ENCODE assay signal across 20 mouse cellular contexts in the genomic region with DNA sequence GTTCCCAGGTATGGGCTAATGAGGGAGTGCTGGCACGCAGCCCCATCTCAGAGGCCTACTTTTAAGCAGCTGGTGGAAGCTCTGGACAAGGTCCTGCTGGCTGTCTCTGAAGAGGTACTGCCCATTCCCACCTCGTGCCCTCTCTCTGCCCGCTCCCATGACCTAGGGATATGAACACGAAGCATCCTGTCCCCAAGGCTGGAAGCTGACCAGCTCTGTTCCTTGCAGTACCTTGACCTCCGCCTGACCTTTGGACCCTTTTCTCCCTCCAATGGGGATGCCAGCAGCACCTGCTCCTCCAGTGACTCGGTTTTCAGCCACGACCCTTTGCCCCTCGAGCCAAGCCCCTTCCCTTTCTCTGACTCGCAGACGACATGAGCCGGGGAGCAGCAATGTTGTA. TPM values are rescaled to one million over a fixed set of nuclear protein-coding genes. Genes with fewer than 3 reads are reported as not detected.
A peak's percentile ranks its signal among the peaks of the same experiment; 100 is the strongest.
DNase-seq lines count a peak whose midpoint lies in the region; TF ChIP-seq lines count a peak whose summit lies in the region.
"Had no signal": no experiment of that assay in that cellular context is flagged by ENCODE, and none has a peak within 500 bp of the region (broad histone marks: within the 10 kb centered on the region; RNA-seq: fewer than 3 reads in every experiment).

No protein-coding gene starts in this region.

- TF ChIP-seq CTCF in ES-Bruce4 (IDR thresholded peaks at IDR 0.05; ENCODE audit: low read depth, low read length): no peak

- no peaks in the 10 kb centered on the region for H3K27me3 ChIP-seq in ES-Bruce4 (ENCODE audit: control insufficient read depth, insufficient read depth, low read length, poor library complexity, severe bottlenecking)
- H3K27me3 ChIP-seq: forebrain, embryonic 15.5 days had no signal

- no peak overlapping the region for H3K27ac ChIP-seq in ES-Bruce4 (ENCODE audit: insufficient read depth, low read length)

- DNase-seq in kidney, adult 11 months: peak; percentile 70
- DNase-seq in kidney, postnatal 14 days: no peak
- peak; percentile 83 for DNase-seq in kidney, adult 9 months
- peak; percentile 28 to 43 for DNase-seq in kidney, postnatal 4 days
- DNase-seq in right cerebral cortex, postnatal 4 days: no peak
- no peak for DNase-seq in cerebellum, adult 11 months
- DNase-seq: B cell, adult 2 months; cerebellum, adult 8-10 months; heart, postnatal 14 days; liver; lung, postnatal 36 days; thymus, adult 18-20 months had no signal

- no peak overlapping the region for H3K4me3 ChIP-seq in ES-Bruce4 (ENCODE audit: low read depth, low read length)
- H3K4me3 ChIP-seq: forebrain, embryonic 15.5 days had no signal

- peaks cover 5% of the 10 kb centered on the region for H3K4me1 ChIP-seq in ES-Bruce4 (ENCODE audit: control insufficient read depth, insufficient read depth, low read length)

- TF ChIP-seq EP300 in ES-Bruce4 (IDR thresholded peaks at IDR 0.05; ENCODE audit: insufficient read depth, low read depth, low read length): no peak

- no peak for TF ChIP-seq POLR2A in ES-Bruce4 (IDR thresholded peaks at IDR 0.05; ENCODE audit: insufficient read depth, low read length)

- H3K9ac ChIP-seq in ES-Bruce4 (ENCODE audit: low read depth, poor library complexity, severe bottlenecking): peak overlapping the region; percentile 10; the same call in 1 of the 2 replicates
- H3K9ac ChIP-seq: forebrain, embryonic 15.5 days; hindbrain, embryonic 14.5 days had no signal

- no peaks in the 10 kb centered on the region for H3K36me3 ChIP-seq in ES-Bruce4 (ENCODE audit: control insufficient read depth, insufficient read depth, low read length, poor library complexity, severe bottlenecking)
- H3K36me3 ChIP-seq: forebrain, embryonic 15.5 days had no signal

- H3K9me3 ChIP-seq in ES-Bruce4 (replicated peaks; ENCODE audit: control insufficient read depth, insufficient read depth, low read length, poor library complexity, severe bottlenecking): no peaks in the 10 kb centered on the region
- H3K9me3 ChIP-seq: forebrain, embryonic 15.5 days had no signal

RNA-seq across cellular contexts. Expression of gene Fgfr4, which starts 15.4 kb away (rescaled TPM):
- 0.93 and 1.0 TPM in 2 replicates for polyA plus RNA-seq in ES-Bruce4 (2011; ENCODE audit: insufficient read depth, insufficient read length, low read depth, missing spikeins)

RNA-seq across cellular contexts. Expression of gene Gm17617, which starts 34.5 kb away (rescaled TPM):
- not detected in 2 replicates for polyA plus RNA-seq in ES-Bruce4 (2011; ENCODE audit: insufficient read depth, insufficient read length, low read depth, missing spikeins)
- polyA plus RNA-seq: embryonic facial prominence, embryonic 11.5 days; forebrain, embryonic 15.5 days; heart, embryonic 11.5 days; hindbrain, embryonic 14.5 days; intestine, embryonic 14.5 days; liver, embryonic 16.5 days; midbrain, embryonic 16.5 days had no signal

RNA-seq across cellular contexts. Expression of gene Nsd1, which starts 41.8 kb away (rescaled TPM):
- 162 TPM in 2 replicates for polyA plus RNA-seq in ES-Bruce4 (2011; ENCODE audit: insufficient read depth, insufficient read length, low read depth, missing spikeins)

Comparison
In these comparisons a context has a peak if more than half of its experiments do, and no peak if none do; other contexts are left out.
1. DNase-seq: peak in kidney, adult 11 months (single experiment), kidney, adult 9 months (single experiment) and kidney, postnatal 4 days (2 of 2); none in kidney, postnatal 14 days (single experiment), right cerebral cortex, postnatal 4 days (single experiment) and cerebellum, adult 11 months (single experiment).